Mouse (Mus musculus): ENCODE measurements around the gene Coq6. TPM values are rescaled to one million over a fixed set of nuclear protein-coding genes. Genes with fewer than 3 reads are reported as not detected.

Gene Coq6
- polyA plus RNA-seq, 1 experiment from 2014 or later, result 46.0 TPM

DNA sequence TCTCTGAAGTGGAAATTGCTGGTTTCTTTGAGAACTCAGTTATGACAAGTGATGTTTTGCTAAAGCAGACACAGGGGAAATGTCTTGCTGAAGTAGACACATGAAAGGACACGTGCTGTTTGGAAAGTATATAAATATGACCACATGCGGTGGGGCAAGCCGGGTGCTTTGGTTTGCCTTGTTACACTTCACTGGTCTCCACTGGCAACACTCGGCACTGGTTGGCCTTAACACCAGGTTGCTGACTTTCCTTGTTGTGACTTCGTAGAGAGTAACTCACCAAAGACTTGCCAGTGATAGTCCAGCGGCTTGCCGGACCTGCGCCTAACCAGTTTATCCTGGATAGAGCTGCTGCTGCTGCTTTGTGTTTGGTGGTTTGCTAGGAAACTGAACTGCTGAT, 26.6 kb downstream of the Coq6 start:
- ATAC-seq (ENCODE audit: insufficient number of reproducible peaks, low FRiP score, low TSS enrichment, low read depth) (no peak), DNase-seq (ENCODE audit: low spot score) (no peak)
- H3K4me1 ChIP-seq (ENCODE audit: control insufficient read depth, insufficient read depth, low read length), result no peaks in the 10 kb centered on the region
- no peaks in the 10 kb centered on the region for H3K36me3 ChIP-seq (ENCODE audit: control insufficient read depth, insufficient read depth, low read length)
- no peaks in the 10 kb centered on the region for H3K9me3 ChIP-seq (ENCODE audit: control insufficient read depth, low read length)
- no peaks in the 10 kb centered on the region for H3K27me3 ChIP-seq (ENCODE audit: control insufficient read depth, insufficient read depth, low read length)
- H3K4me2 ChIP-seq (ENCODE audit: low read depth, severe bottlenecking), result no peak overlapping the region
- WGBS, result 90% methylated on average over 8 of the region's 8 CpGs
- no peak overlapping the region for H3K4me3 ChIP-seq (ENCODE audit: low read depth, low read length)
- H3K27ac ChIP-seq (replicated peaks; ENCODE audit: low read depth, low read length), result no peak overlapping the region
- no peak overlapping the region for H3K9ac ChIP-seq (ENCODE audit: low read length)

- WGBS, result 74% methylated on average over 14 of the region's 14 CpGs
- no peak for DNase-seq (ENCODE audit: low spot score)
- H3K27ac ChIP-seq (replicated peaks; ENCODE audit: low read depth, low read length), result no peak overlapping the region
- no peaks in the 10 kb centered on the region for H3K27me3 ChIP-seq (ENCODE audit: control insufficient read depth, insufficient read depth, low read length)
- no peak overlapping the region for H3K4me2 ChIP-seq (ENCODE audit: low read depth, severe bottlenecking)
- no peak overlapping the region for H3K9ac ChIP-seq (ENCODE audit: low read length)
- H3K9me3 ChIP-seq (ENCODE audit: control insufficient read depth, low read length), result no peaks in the 10 kb centered on the region
- H3K36me3 ChIP-seq (ENCODE audit: control insufficient read depth, insufficient read depth, low read length), result no peaks in the 10 kb centered on the region
- H3K4me1 ChIP-seq (ENCODE audit: control insufficient read depth, insufficient read depth, low read length), result no peaks in the 10 kb centered on the region
- ATAC-seq (ENCODE audit: insufficient number of reproducible peaks, low FRiP score, low TSS enrichment, low read depth), result no peak
- no peak overlapping the region for H3K4me3 ChIP-seq (ENCODE audit: low read depth, low read length)
Measured at GRCm38 (mm10) chr12:84388774-84389400, 27.4 kb downstream of the Coq6 start.

GRCm38 (mm10) chr12:84390336-84390735, 28.9 kb downstream of the Coq6 start:
- H3K9me3 ChIP-seq (ENCODE audit: control insufficient read depth, low read length), result no peaks in the 10 kb centered on the region
- H3K36me3 ChIP-seq (ENCODE audit: control insufficient read depth, insufficient read depth, low read length), result no peaks in the 10 kb centered on the region
- DNase-seq (ENCODE audit: low spot score) (no peak), ATAC-seq (ENCODE audit: insufficient number of reproducible peaks, low FRiP score, low TSS enrichment, low read depth) (no peak)
- no peak overlapping the region for H3K4me2 ChIP-seq (ENCODE audit: low read depth, severe bottlenecking)
- no peak overlapping the region for H3K4me3 ChIP-seq (ENCODE audit: low read depth, low read length)
- no peaks in the 10 kb centered on the region for H3K4me1 ChIP-seq (ENCODE audit: control insufficient read depth, insufficient read depth, low read length)
- H3K9ac ChIP-seq (ENCODE audit: low read length), result no peak overlapping the region
- no peaks in the 10 kb centered on the region for H3K27me3 ChIP-seq (ENCODE audit: control insufficient read depth, insufficient read depth, low read length)
- H3K27ac ChIP-seq (replicated peaks; ENCODE audit: low read depth, low read length), result no peak overlapping the region
- WGBS, result 69% methylated on average over 6 of the region's 6 CpGs

DNA sequence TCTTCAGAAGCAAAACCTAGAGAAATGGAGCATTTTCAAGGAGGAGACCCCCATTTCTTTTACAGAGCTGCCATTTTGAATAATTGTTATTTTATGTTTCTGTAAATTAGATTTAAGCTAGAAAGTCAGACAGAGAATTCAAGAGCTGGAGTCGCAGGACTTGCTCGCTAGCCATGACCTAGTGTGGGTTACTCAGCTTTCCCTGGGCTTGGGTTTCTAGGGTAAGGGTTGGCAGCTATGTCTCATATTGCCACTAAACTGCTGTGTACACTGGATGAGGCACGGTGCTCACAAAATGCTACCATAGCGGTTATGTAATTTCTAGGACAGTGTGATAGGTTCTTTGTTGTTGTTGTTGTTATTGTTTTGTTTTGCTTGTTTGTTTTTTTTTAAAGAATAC, 31.2 kb downstream of the Coq6 start:
- H3K4me2 ChIP-seq (ENCODE audit: low read depth, severe bottlenecking), result no peak overlapping the region
- H3K27me3 ChIP-seq (ENCODE audit: control insufficient read depth, insufficient read depth, low read length), result no peaks in the 10 kb centered on the region
- H3K27ac ChIP-seq (replicated peaks; ENCODE audit: low read depth, low read length), result no peak overlapping the region
- no peaks in the 10 kb centered on the region for H3K9me3 ChIP-seq (ENCODE audit: control insufficient read depth, low read length)
- H3K36me3 ChIP-seq (ENCODE audit: control insufficient read depth, insufficient read depth, low read length), result no peaks in the 10 kb centered on the region
- H3K4me3 ChIP-seq (ENCODE audit: low read depth, low read length), result no peak overlapping the region
- no peak for ATAC-seq (ENCODE audit: insufficient number of reproducible peaks, low FRiP score, low TSS enrichment, low read depth)
- 95% methylated on average over 4 of the region's 4 CpGs for WGBS
- H3K4me1 ChIP-seq (ENCODE audit: control insufficient read depth, insufficient read depth, low read length), result no peaks in the 10 kb centered on the region
- DNase-seq (ENCODE audit: low spot score), result no peak
- H3K9ac ChIP-seq (ENCODE audit: low read length), result no peak overlapping the region

DNA sequence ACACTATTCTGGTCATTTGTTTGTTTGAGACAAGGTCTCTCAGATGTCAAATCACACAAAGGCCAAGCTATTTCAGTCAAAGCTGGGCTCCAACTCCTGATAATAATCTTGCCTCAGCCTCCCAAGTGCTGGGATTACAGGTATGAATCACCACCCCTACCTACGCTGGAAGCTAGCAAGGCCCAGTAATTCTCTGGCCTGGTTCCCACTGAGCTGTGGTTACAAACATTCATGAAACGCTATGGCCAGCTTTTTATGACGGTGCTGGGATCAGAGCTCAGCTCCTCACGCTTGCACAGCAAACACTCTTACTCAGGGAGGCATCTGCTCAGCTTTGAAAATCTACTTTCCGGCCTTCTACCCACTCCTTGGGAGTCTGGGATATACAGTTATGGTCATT, 32.4 kb downstream of the Coq6 start:
- H3K4me3 ChIP-seq (ENCODE audit: low read depth, low read length), result no peak overlapping the region
- no peaks in the 10 kb centered on the region for H3K27me3 ChIP-seq (ENCODE audit: control insufficient read depth, insufficient read depth, low read length)
- ATAC-seq (ENCODE audit: insufficient number of reproducible peaks, low FRiP score, low TSS enrichment, low read depth) (no peak), DNase-seq (ENCODE audit: low spot score) (no peak)
- WGBS, result 86% methylated on average over 5 of the region's 5 CpGs
- H3K36me3 ChIP-seq (ENCODE audit: control insufficient read depth, insufficient read depth, low read length), result no peaks in the 10 kb centered on the region
- H3K9me3 ChIP-seq (ENCODE audit: control insufficient read depth, low read length), result no peaks in the 10 kb centered on the region
- H3K4me1 ChIP-seq (ENCODE audit: control insufficient read depth, insufficient read depth, low read length), result no peaks in the 10 kb centered on the region
- no peak overlapping the region for H3K27ac ChIP-seq (replicated peaks; ENCODE audit: low read depth, low read length)
- H3K9ac ChIP-seq (ENCODE audit: low read length), result no peak overlapping the region
- no peak overlapping the region for H3K4me2 ChIP-seq (ENCODE audit: low read depth, severe bottlenecking)

DNA sequence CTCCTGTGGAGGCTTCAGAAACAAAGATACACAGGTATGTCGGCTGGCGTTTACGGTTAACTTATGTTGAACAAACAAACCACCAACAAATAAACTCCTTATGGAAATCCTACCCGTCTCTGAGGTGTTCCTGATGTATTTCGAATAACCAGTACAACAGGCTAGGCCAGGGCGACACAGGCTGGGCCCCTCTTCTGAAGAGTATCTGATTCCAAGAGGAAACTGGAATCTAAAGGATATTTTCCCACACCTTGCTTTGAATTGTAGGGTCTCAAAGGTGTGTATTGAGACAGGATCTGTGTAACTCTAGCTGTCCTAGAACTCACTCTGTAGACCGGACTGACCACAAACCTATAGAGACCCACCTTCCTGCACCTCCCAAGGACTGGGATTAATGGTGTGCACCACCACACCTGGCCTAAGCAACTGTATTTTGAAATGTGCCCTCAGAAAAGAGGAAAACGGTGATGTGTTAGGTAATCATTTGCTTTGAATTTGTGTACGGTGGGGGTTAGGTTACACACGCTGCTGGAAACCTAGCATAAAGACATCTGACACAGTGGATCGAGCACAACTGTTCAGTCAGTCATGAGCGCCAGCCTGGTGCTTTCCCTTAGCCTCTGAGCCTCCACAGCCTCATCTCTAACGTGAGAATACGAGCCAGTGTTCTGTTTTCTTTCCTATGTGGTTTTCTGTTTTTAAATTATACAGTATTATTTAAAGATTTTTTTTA, 35.7 kb downstream of the Coq6 start:
- Histone ChIP-seq H3K9me3 (ENCODE audit: control insufficient read depth, low read length) (no peaks in the 10 kb centered on the region), H3K4me3 (ENCODE audit: low read depth, low read length) (no peak overlapping the region), H3K9ac (ENCODE audit: low read length) (no peak overlapping the region), H3K27ac (replicated peaks; ENCODE audit: low read depth, low read length) (no peak overlapping the region), H3K27me3 (ENCODE audit: control insufficient read depth, insufficient read depth, low read length) (no peaks in the 10 kb centered on the region), H3K4me1 (ENCODE audit: control insufficient read depth, insufficient read depth, low read length) (no peaks in the 10 kb centered on the region), H3K36me3 (ENCODE audit: control insufficient read depth, insufficient read depth, low read length) (no peaks in the 10 kb centered on the region), H3K4me2 (ENCODE audit: low read depth, severe bottlenecking) (no peak overlapping the region)
- 89% methylated on average over 14 of the region's 14 CpGs for WGBS
- no peak for ATAC-seq (ENCODE audit: insufficient number of reproducible peaks, low FRiP score, low TSS enrichment, low read depth)
- no peak for DNase-seq (ENCODE audit: low spot score)

- no peak for ATAC-seq (ENCODE audit: insufficient number of reproducible peaks, low FRiP score, low TSS enrichment, low read depth)
- Histone ChIP-seq H3K36me3 (ENCODE audit: control insufficient read depth, insufficient read depth, low read length) (no peaks in the 10 kb centered on the region), H3K9me3 (ENCODE audit: control insufficient read depth, low read length) (no peaks in the 10 kb centered on the region), H3K27ac (replicated peaks; ENCODE audit: low read depth, low read length) (no peak overlapping the region), H3K4me2 (ENCODE audit: low read depth, severe bottlenecking) (no peak overlapping the region), H3K4me3 (ENCODE audit: low read depth, low read length) (no peak overlapping the region), H3K27me3 (ENCODE audit: control insufficient read depth, insufficient read depth, low read length) (no peaks in the 10 kb centered on the region), H3K4me1 (ENCODE audit: control insufficient read depth, insufficient read depth, low read length) (no peaks in the 10 kb centered on the region), H3K9ac (ENCODE audit: low read length) (no peak overlapping the region)
- DNase-seq (ENCODE audit: low spot score), result no peak
Measured at GRCm38 (mm10) chr12:84397685-84398084, 36.2 kb downstream of the Coq6 start.

DNA sequence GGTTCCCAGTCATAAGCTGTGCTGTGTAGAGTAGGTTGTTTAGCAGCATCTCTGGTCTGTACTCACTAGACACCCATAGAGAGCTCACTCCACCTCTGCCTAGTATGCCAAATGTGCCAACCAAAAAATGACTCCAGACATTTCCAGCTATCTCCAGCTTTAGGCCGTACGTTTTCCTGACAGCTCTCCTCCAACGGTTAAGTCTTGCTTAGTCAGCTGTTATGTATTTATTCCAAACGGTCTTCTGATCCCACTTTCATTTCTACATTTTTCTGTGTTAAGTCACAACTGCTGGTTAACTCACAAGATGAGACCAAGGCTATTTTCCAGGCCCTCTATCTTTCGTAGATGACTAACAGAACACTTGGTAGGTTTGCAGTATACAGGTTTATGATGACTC, 37.2 kb downstream of the Coq6 start:
- DNase-seq (ENCODE audit: low spot score), result no peak
- no peaks in the 10 kb centered on the region for H3K36me3 ChIP-seq (ENCODE audit: control insufficient read depth, insufficient read depth, low read length)
- no peak overlapping the region for H3K27ac ChIP-seq (replicated peaks; ENCODE audit: low read depth, low read length)
- no peak overlapping the region for H3K9ac ChIP-seq (ENCODE audit: low read length)
- no peaks in the 10 kb centered on the region for H3K27me3 ChIP-seq (ENCODE audit: control insufficient read depth, insufficient read depth, low read length)
- WGBS, result 84% methylated on average over 5 of the region's 5 CpGs
- no peak overlapping the region for H3K4me2 ChIP-seq (ENCODE audit: low read depth, severe bottlenecking)
- H3K4me3 ChIP-seq (ENCODE audit: low read depth, low read length), result no peak overlapping the region
- no peaks in the 10 kb centered on the region for H3K9me3 ChIP-seq (ENCODE audit: control insufficient read depth, low read length)
- ATAC-seq (ENCODE audit: insufficient number of reproducible peaks, low FRiP score, low TSS enrichment, low read depth), result no peak
- H3K4me1 ChIP-seq (ENCODE audit: control insufficient read depth, insufficient read depth, low read length), result no peaks in the 10 kb centered on the region

- no peaks in the 10 kb centered on the region for H3K27me3 ChIP-seq (ENCODE audit: control insufficient read depth, insufficient read depth, low read length)
- 75% methylated on average over 9 of the region's 9 CpGs for WGBS
- H3K9me3 ChIP-seq (ENCODE audit: control insufficient read depth, low read length), result no peaks in the 10 kb centered on the region
- ATAC-seq (ENCODE audit: insufficient number of reproducible peaks, low FRiP score, low TSS enrichment, low read depth), result no peak
- no peak for DNase-seq (ENCODE audit: low spot score)
- H3K4me2 ChIP-seq (ENCODE audit: low read depth, severe bottlenecking), result no peak overlapping the region
- no peak overlapping the region for H3K4me3 ChIP-seq (ENCODE audit: low read depth, low read length)
- H3K4me1 ChIP-seq (ENCODE audit: control insufficient read depth, insufficient read depth, low read length), result no peaks in the 10 kb centered on the region
- no peak overlapping the region for H3K27ac ChIP-seq (replicated peaks; ENCODE audit: low read depth, low read length)
- no peak overlapping the region for H3K9ac ChIP-seq (ENCODE audit: low read length)
- H3K36me3 ChIP-seq (ENCODE audit: control insufficient read depth, insufficient read depth, low read length), result no peaks in the 10 kb centered on the region
Measured at GRCm38 (mm10) chr12:84399135-84399534, 37.7 kb downstream of the Coq6 start.
